Mouse (Mus musculus) embryonic facial prominence, embryonic 12.5 days (tissue): Measurements from ENCODE around the gene Tmem63c. TPM values are rescaled to one million over a fixed set of nuclear protein-coding genes. Genes with fewer than 3 reads are reported as not detected.
A peak's percentile ranks its signal among the peaks of the same experiment; 100 is the strongest.

Experiments used
- ATAC-seq: fragments of 200-750 bp; cut with Nextera tagmentation; 2 replicates; pipeline ENCODE4 v1.8.0; 2017; ENCODE audit not compliant: insufficient number of reproducible peaks, insufficient read depth, low FRiP score, low TSS enrichment
- H3K27ac ChIP-seq: fragments of 300-500 bp; sonication (generic); 2 replicates; pipeline ENCODE4 v1.5.1; 2016; ENCODE audit warnings: mild to moderate bottlenecking
- H3K27me3 ChIP-seq: fragments of 300-500 bp; sonication (generic); 2 replicates; pipeline ENCODE4 v1.6.1; 2016; ENCODE audit warnings: mild to moderate bottlenecking, moderate library complexity
- H3K36me3 ChIP-seq: fragments of 300-500 bp; sonication (generic); 2 replicates; pipeline ENCODE4 v1.6.1; 2016; ENCODE audit warnings: mild to moderate bottlenecking
- H3K4me1 ChIP-seq: fragments of 300-500 bp; sonication (generic); 2 replicates; pipeline ENCODE4 v1.6.1; 2016
- H3K4me2 ChIP-seq: fragments of 300-500 bp; sonication (generic); replicated peaks from 2 replicates; pipeline ENCODE4 v1.6.1; 2016; ENCODE audit warnings: mild to moderate bottlenecking, moderate library complexity
- H3K4me3 ChIP-seq: fragments of 300-500 bp; sonication (generic); 2 replicates; pipeline ENCODE4 v1.5.1; 2016; ENCODE audit warnings: mild to moderate bottlenecking
- H3K9ac ChIP-seq: fragments of 300-500 bp; sonication (generic); 2 replicates; pipeline ENCODE4 v1.6.1; 2016; ENCODE audit warnings: mild to moderate bottlenecking, moderate library complexity
- H3K9me3 ChIP-seq: fragments of 300-500 bp; sonication (generic); 2 replicates; pipeline ENCODE4 v1.6.1; 2016; ENCODE audit warnings: mild to moderate bottlenecking, moderate library complexity
- WGBS: fragments of 180-500 bp; shearing (Covaris S2); methylation state at CpG from one replicate; pipeline ENCODE4 v1.1.7; 2016; 5-methylcytosine and 5-hydroxymethylcytosine counted together
- polyA plus RNA-seq: library from polyadenylated mRNA; unstranded; fragments of >200 nt; fragmentation: Nextera tagmentation; extraction: Ambion mirVana; gene quantifications from 2 replicates; pipeline ENCODE4 v1.2.1, GENCODE M21; 2016

The Tmem63c gene
- polyA plus RNA-seq, 1 experiment from 2014 or later = 0.26 TPM

DNA sequence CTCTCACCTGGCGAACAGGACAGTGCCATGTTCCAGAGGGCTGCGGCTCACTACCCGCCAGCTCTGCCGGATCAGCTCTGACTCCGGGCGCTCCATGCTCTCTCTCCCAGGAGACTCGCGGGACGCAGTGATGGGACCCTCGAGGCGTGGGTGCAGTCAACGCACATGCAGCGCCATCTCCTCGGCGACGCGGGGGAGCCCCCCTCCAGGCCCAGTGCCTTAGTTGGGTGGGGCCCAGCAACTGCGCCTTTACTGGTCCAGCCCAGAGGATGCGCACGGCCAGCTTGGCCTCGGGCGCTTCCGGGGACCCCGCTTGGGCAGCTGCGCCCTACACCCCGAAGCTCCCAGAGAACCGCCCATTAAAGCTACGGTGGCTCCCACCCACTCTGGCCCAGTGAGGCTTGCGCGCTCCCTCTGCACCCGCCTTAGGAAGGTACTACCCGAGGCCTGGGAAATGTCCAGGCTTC lies 81.1 kb downstream of the Tmem63c start, which contains the start of gene Ngb:
Ngb (minus strand) TSS at position 375 of the 467 bp plus-strand sequence.
- Histone ChIP-seq H3K4me2 (peak within 1 kb of the TSS; percentile 64), H3K27me3 (peaks cover 44% of the 10 kb centered on the region), H3K4me3 (peak within 1 kb of the TSS; percentile 31), H3K36me3 (no peaks in the 10 kb centered on the region), H3K27ac (no peak within 1 kb of the TSS), H3K9me3 (no peaks in the 10 kb centered on the region), H3K4me1 (peaks cover 9% of the 10 kb centered on the region), H3K9ac (peak within 1 kb of the TSS; percentile 42)
- ATAC-seq = 0 out of 2 replicates have a peak, but pooled peaks have one; percentile 37
- WGBS = 3% methylated on average over 32 of the region's 32 CpGs

GRCm38 (mm10) chr12:87103471-87103870 lies 82.3 kb downstream of the Tmem63c start:
- Histone ChIP-seq H3K36me3 (peaks cover 3% of the 10 kb centered on the region; the same call in 1 of the 2 replicates), H3K9me3 (no peaks in the 10 kb centered on the region), H3K4me2 (no peak overlapping the region), H3K4me3 (no peak overlapping the region), H3K9ac (no peak overlapping the region), H3K27ac (no peak overlapping the region), H3K27me3 (peaks cover 42% of the 10 kb centered on the region), H3K4me1 (peaks cover 9% of the 10 kb centered on the region)
- ATAC-seq = no peak
- 87% methylated on average over 4 of the region's 4 CpGs for WGBS

DNA sequence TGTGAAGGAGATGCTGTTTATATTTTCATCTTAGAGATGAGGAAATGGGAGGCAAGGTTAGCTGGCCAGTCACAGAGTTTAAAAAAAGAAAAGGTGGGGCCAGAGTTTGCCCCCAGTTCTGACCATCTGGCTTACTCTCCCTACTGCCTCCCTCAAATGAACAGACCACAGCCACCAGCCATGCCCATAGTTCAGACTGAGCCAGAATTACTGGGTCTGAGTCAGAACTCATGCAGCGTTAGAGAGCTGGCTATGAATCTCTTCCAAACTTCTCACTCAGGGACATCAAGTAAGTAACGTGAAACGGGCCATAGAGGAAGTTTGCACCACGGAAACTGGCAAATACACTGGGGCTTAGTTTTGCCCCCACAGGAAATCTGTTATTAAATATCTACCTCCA lies 83.7 kb downstream of the Tmem63c start:
- no peak overlapping the region for H3K4me3 ChIP-seq
- no peaks in the 10 kb centered on the region for H3K9me3 ChIP-seq
- ATAC-seq = no peak
- H3K9ac ChIP-seq = no peak overlapping the region
- H3K27me3 ChIP-seq = peaks cover 41% of the 10 kb centered on the region
- H3K4me2 ChIP-seq = no peak overlapping the region
- peaks cover 15% of the 10 kb centered on the region for H3K36me3 ChIP-seq
- H3K27ac ChIP-seq = no peak overlapping the region
- H3K4me1 ChIP-seq = peaks cover 9% of the 10 kb centered on the region
- WGBS = 76% methylated on average over 4 of the region's 4 CpGs

GRCm38 (mm10) chr12:87107357-87107977 lies 86.3 kb downstream of the Tmem63c start:
- 36% methylated on average over 3 of the region's 3 CpGs for WGBS
- H3K4me2 ChIP-seq = no peak overlapping the region
- H3K9me3 ChIP-seq = no peaks in the 10 kb centered on the region
- H3K9ac ChIP-seq = no peak overlapping the region
- no peak overlapping the region for H3K27ac ChIP-seq
- peaks cover 14% of the 10 kb centered on the region for H3K27me3 ChIP-seq
- no peaks in the 10 kb centered on the region for H3K4me1 ChIP-seq
- no peak overlapping the region for H3K4me3 ChIP-seq
- 0 out of 2 replicates have a peak, but pooled peaks have one; percentile 26 for ATAC-seq
- peaks cover 26% of the 10 kb centered on the region for H3K36me3 ChIP-seq

- no peak for ATAC-seq
- no peak overlapping the region for H3K4me3 ChIP-seq
- H3K4me2 ChIP-seq = no peak overlapping the region
- no peak overlapping the region for H3K9ac ChIP-seq
- H3K27ac ChIP-seq = no peak overlapping the region
- H3K27me3 ChIP-seq = no peaks in the 10 kb centered on the region
- no peaks in the 10 kb centered on the region for H3K4me1 ChIP-seq
- WGBS = 85% methylated on average over 4 of the region's 4 CpGs
- H3K9me3 ChIP-seq = no peaks in the 10 kb centered on the region
- peaks cover 20% of the 10 kb centered on the region for H3K36me3 ChIP-seq
Observed at GRCm38 (mm10) chr12:87121918-87122589, 100.9 kb downstream of the Tmem63c start.

- no peak overlapping the region for H3K4me2 ChIP-seq
- no peaks in the 10 kb centered on the region for H3K9me3 ChIP-seq
- H3K4me1 ChIP-seq = no peaks in the 10 kb centered on the region
- H3K27ac ChIP-seq = no peak overlapping the region
- peaks cover 15% of the 10 kb centered on the region; the same call in 1 of the 2 replicates for H3K36me3 ChIP-seq
- WGBS = 57% methylated on average over 4 of the region's 4 CpGs
- no peak for ATAC-seq
- H3K27me3 ChIP-seq = no peaks in the 10 kb centered on the region
- H3K4me3 ChIP-seq = no peak overlapping the region
- no peak overlapping the region for H3K9ac ChIP-seq
Observed at GRCm38 (mm10) chr12:87127256-87127655, 106.1 kb downstream of the Tmem63c start.

- H3K36me3 ChIP-seq = peaks cover 9% of the 10 kb centered on the region; the same call in 1 of the 2 replicates
- no peak overlapping the region for H3K4me3 ChIP-seq
- H3K9ac ChIP-seq = no peak overlapping the region
- H3K27ac ChIP-seq = no peak overlapping the region
- ATAC-seq = no peak
- H3K27me3 ChIP-seq = no peaks in the 10 kb centered on the region
- H3K9me3 ChIP-seq = no peaks in the 10 kb centered on the region
- no peak overlapping the region for H3K4me2 ChIP-seq
- no peaks in the 10 kb centered on the region for H3K4me1 ChIP-seq
- WGBS = 93% methylated on average over 4 of the region's 4 CpGs
Observed at GRCm38 (mm10) chr12:87130224-87130623, 109.1 kb downstream of the Tmem63c start.

DNA sequence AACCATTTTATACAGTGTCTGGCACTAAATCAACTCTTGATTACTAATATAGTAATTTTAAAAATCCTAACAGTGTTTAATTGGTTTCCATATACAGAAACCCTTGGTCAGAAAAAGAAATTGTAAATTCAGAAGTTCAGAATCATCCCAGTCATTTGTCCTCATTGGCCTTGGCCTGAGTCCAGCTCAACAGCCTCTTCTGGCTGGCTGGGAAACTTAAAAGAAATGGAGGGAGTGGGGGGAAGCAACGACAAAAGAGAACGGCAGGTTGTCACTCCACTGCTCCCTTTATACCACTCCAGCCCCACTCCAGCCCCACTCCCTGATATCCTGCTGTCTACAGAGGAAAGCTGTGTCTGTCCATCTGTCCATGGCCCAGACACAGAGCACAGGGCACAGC lies 110.0 kb downstream of the Tmem63c start:
- Histone ChIP-seq H3K36me3 (peaks cover 9% of the 10 kb centered on the region; the same call in 1 of the 2 replicates), H3K9me3 (no peaks in the 10 kb centered on the region), H3K9ac (no peak overlapping the region), H3K27ac (no peak overlapping the region), H3K4me1 (no peaks in the 10 kb centered on the region), H3K27me3 (no peaks in the 10 kb centered on the region), H3K4me2 (no peak overlapping the region), H3K4me3 (no peak overlapping the region)
- no peak for ATAC-seq
- WGBS = 85% methylated on average over 2 of the region's 2 CpGs

GRCm38 (mm10) chr12:87131619-87132018 lies 110.5 kb downstream of the Tmem63c start:
- peaks cover 9% of the 10 kb centered on the region; the same call in 1 of the 2 replicates for H3K36me3 ChIP-seq

GRCm38 (mm10) chr12:87132210-87132609 lies 111.1 kb downstream of the Tmem63c start:
- no peaks in the 10 kb centered on the region for H3K4me1 ChIP-seq
- peaks cover 9% of the 10 kb centered on the region; the same call in 1 of the 2 replicates for H3K36me3 ChIP-seq
- no peak overlapping the region for H3K27ac ChIP-seq
- ATAC-seq = no peak
- H3K9me3 ChIP-seq = no peaks in the 10 kb centered on the region
- WGBS = 91% methylated on average over 6 of the region's 6 CpGs
- H3K9ac ChIP-seq = no peak overlapping the region
- no peaks in the 10 kb centered on the region for H3K27me3 ChIP-seq
- H3K4me3 ChIP-seq = no peak overlapping the region
- no peak overlapping the region for H3K4me2 ChIP-seq

More at GRCm38 (mm10) chr12:87131619-87132018, 110.5 kb downstream of the Tmem63c start:
- 67% methylated on average over 3 of the region's 3 CpGs for WGBS
- H3K9me3 ChIP-seq = no peaks in the 10 kb centered on the region
- H3K27me3 ChIP-seq = no peaks in the 10 kb centered on the region
- H3K4me2 ChIP-seq = no peak overlapping the region
- H3K9ac ChIP-seq = no peak overlapping the region
- no peaks in the 10 kb centered on the region for H3K4me1 ChIP-seq
- no peak overlapping the region for H3K4me3 ChIP-seq
- no peak for ATAC-seq
- no peak overlapping the region for H3K27ac ChIP-seq

DNA sequence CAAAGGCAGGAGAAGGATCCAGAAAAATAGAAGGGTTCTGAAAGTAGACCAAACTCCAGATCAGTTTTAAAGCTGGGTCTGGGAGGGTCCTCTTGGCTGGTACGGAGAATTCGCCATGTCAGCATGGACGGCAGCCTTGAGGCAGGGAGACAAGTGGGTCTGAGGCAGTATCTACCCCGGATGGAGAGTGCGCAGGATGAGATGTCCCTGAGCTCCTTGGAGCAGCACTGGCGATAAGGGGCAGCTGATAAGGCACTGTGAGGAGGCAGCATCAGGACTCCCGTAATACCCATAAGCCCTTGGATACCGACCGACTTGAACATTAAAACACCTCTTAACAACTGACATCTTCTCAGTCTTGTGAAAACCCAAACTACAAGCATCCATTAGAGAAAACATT lies 111.6 kb downstream of the Tmem63c start:
- H3K27me3 ChIP-seq = no peaks in the 10 kb centered on the region
- H3K4me2 ChIP-seq = no peak overlapping the region
- peaks cover 9% of the 10 kb centered on the region; the same call in 1 of the 2 replicates for H3K36me3 ChIP-seq
- no peaks in the 10 kb centered on the region for H3K9me3 ChIP-seq
- ATAC-seq = no peak
- 92% methylated on average over 9 of the region's 9 CpGs for WGBS
- H3K4me1 ChIP-seq = no peaks in the 10 kb centered on the region
- H3K4me3 ChIP-seq = no peak overlapping the region
- no peak overlapping the region for H3K27ac ChIP-seq
- no peak overlapping the region for H3K9ac ChIP-seq
